Mouse (Mus musculus) neural tube, embryonic 12.5 days (tissue): ENCODE measurements around the gene Tmem43. TPM values are rescaled to one million over a fixed set of nuclear protein-coding genes. Genes with fewer than 3 reads are reported as not detected.

Source experiments
- polyA plus RNA-seq: library from polyadenylated mRNA; unstranded; fragments of >200 nt; fragmentation: Nextera tagmentation; extraction: Ambion mirVana; gene quantifications from 2 replicates; pipeline ENCODE4 v1.2.1, GENCODE M21; 2016

The Tmem43 gene
- polyA plus RNA-seq, 1 experiment from 2014 or later = 51.6 TPM

Other genes starting within 250 kb of the Tmem43 start
- gene Wnt7a, start 62.3 kb upstream of the Tmem43 start, polyA plus RNA-seq = 11.1 and 13.8 TPM in 2 replicates
- 22.4 and 23.0 TPM in 2 replicates for gene Chchd4, start 157 bp upstream of the Tmem43 start, polyA plus RNA-seq
- gene Xpc, start 42.2 kb downstream of the Tmem43 start, polyA plus RNA-seq = 25.4 and 27.0 TPM in 2 replicates
- gene Lsm3, start 42.2 kb downstream of the Tmem43 start, polyA plus RNA-seq = 197 and 199 TPM in 2 replicates
- gene Slc6a6, start 210.3 kb downstream of the Tmem43 start, polyA plus RNA-seq = 60.8 and 72.4 TPM in 2 replicates